In genomic region chr3:107246876-107247275, GRCm38 (mm10) we compare ENCODE assay signal across 30 mouse cellular contexts. TPM values are rescaled to one million over a fixed set of nuclear protein-coding genes. Genes with fewer than 3 reads are reported as not detected.
"Had no signal": no experiment of that assay in that cellular context is flagged by ENCODE, and none has a peak within 500 bp of the region (broad histone marks: within the 10 kb centered on the region; RNA-seq: fewer than 3 reads in every experiment).

No protein-coding gene starts in this region.

- H3K36me3 ChIP-seq: heart, embryonic 10.5 days; heart, embryonic 12.5 days; hindbrain, embryonic 10.5 days; hindbrain, embryonic 12.5 days; intestine, embryonic 15.5 days; limb, embryonic 10.5 days; limb, embryonic 12.5 days; liver, embryonic 13.5 days had no signal

- DNase-seq: gastrocnemius, adult 2 months; gastrocnemius, postnatal 10 days; gastrocnemius, postnatal 25 days; heart, adult 18-20 months; heart, postnatal 10 days; heart, postnatal 4 days; kidney, adult 18-20 months; kidney, postnatal 10 days; kidney, postnatal 4 days; liver; liver, embryonic 13.5 days had no signal

- ATAC-seq: hindbrain, embryonic 16.5 days; inflammation-experienced regulatory T-cells, adult 6 months; intestine, embryonic 15.5 days; intestine, postnatal 0 days had no signal

- H3K4me2 ChIP-seq: heart, embryonic 12.5 days; hindbrain, embryonic 12.5 days; hindbrain, embryonic 14.5 days; intestine, embryonic 15.5 days; limb, embryonic 12.5 days; liver, embryonic 11.5 days; liver, embryonic 13.5 days had no signal

- H3K27ac ChIP-seq: gastrocnemius, adult 2 months; heart, embryonic 10.5 days; hindbrain, embryonic 10.5 days; hindbrain, embryonic 12.5 days; hindbrain, embryonic 14.5 days; intestine, embryonic 15.5 days; layer of hippocampus, adult 2 months; left cerebral cortex, adult 2 months; limb, embryonic 10.5 days; limb, embryonic 12.5 days; liver, embryonic 13.5 days had no signal

- H3K9me3 ChIP-seq: heart, embryonic 10.5 days; heart, embryonic 12.5 days; hindbrain, embryonic 10.5 days; hindbrain, embryonic 12.5 days; intestine, embryonic 15.5 days; limb, embryonic 10.5 days; limb, embryonic 12.5 days; liver, embryonic 13.5 days had no signal

- H3K9ac ChIP-seq: heart, embryonic 12.5 days; hindbrain, embryonic 12.5 days; hindbrain, embryonic 14.5 days; intestine, embryonic 15.5 days; limb, embryonic 12.5 days; liver, embryonic 13.5 days had no signal

- H3K4me1 ChIP-seq: heart, embryonic 12.5 days; hindbrain, embryonic 12.5 days; intestine, embryonic 15.5 days; limb, embryonic 10.5 days; limb, embryonic 12.5 days; liver, embryonic 13.5 days had no signal

- H3K27me3 ChIP-seq: intestine, embryonic 15.5 days; liver, embryonic 13.5 days had no signal

- H3K4me3 ChIP-seq: gastrocnemius, adult 2 months; heart, embryonic 10.5 days; heart, embryonic 12.5 days; hindbrain, embryonic 10.5 days; hindbrain, embryonic 12.5 days; intestine, embryonic 15.5 days; layer of hippocampus, adult 2 months; left cerebral cortex, adult 2 months; limb, embryonic 10.5 days; limb, embryonic 12.5 days; liver, embryonic 13.5 days had no signal

RNA-seq across cellular contexts. Expression of gene Prok1, which starts 7.4 kb away (rescaled TPM):
- polyA plus RNA-seq: heart, embryonic 10.5 days; heart, embryonic 12.5 days; heart, embryonic 14.5 days; heart, embryonic 16.5 days; hindbrain, embryonic 12.5 days; intestine, embryonic 15.5 days; intestine, postnatal 0 days; kidney, embryonic 14.5 days; limb, embryonic 10.5 days; liver, embryonic 11.5 days; liver, embryonic 13.5 days had no signal

RNA-seq across cellular contexts. Expression of gene A630076J17Rik, which starts 16.5 kb away (rescaled TPM):
- polyA plus RNA-seq: heart, embryonic 10.5 days; heart, embryonic 12.5 days; hindbrain, embryonic 10.5 days; hindbrain, embryonic 12.5 days; hindbrain, embryonic 14.5 days; hindbrain, embryonic 16.5 days; intestine, embryonic 15.5 days; kidney, embryonic 14.5 days; kidney, embryonic 16.5 days; limb, embryonic 10.5 days; limb, embryonic 12.5 days; limb, embryonic 14.5 days; liver, embryonic 11.5 days; liver, embryonic 13.5 days had no signal

RNA-seq across cellular contexts. Expression of gene Cym, which starts 25.3 kb away (rescaled TPM):
- polyA plus RNA-seq: heart, embryonic 10.5 days; hindbrain, embryonic 10.5 days; hindbrain, embryonic 12.5 days; hindbrain, embryonic 14.5 days; kidney, embryonic 14.5 days; limb, embryonic 10.5 days; limb, embryonic 12.5 days had no signal
